Mouse (Mus musculus) right cerebral cortex, postnatal 14 days (tissue): ENCODE measurements around the gene Gpr162.
"Not testable (repeated sequence)": the region's sequence is repeated elsewhere in the genome, so short reads cannot be mapped to it uniquely, and the experiment has no call there.

Experiments
- DNase-seq: peaks from one replicate; pipeline ENCODE4 v3.0.0; 2022

Gene Gpr162

GRCm38 (mm10) chr6:124863658-124864298 lies at the start of gene Gpr162:
Gpr162 (minus strand) TSS chr6:124863983.
- DNase-seq: peak; percentile 76

DNA sequence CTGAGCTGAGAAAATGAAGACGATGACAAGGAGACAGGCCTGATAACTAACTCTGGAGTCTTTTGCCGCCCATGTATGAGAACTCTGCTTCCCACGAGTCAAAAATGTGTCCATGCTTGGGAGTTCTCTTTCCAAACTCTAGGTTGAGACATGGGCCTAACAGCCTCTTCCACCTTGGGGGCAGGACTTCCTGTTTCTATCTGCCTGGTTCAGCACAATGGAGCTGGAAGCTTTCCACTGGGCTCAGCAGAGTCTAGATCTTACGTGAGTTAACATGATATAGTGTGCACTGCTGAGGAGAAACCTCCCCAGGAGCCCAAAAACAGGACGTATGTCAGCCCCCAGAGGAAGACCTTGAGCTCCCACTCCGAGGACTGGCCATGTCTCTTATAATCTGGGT lies 49.4 kb upstream of the Gpr162 start:
- DNase-seq: no peak

DNA sequence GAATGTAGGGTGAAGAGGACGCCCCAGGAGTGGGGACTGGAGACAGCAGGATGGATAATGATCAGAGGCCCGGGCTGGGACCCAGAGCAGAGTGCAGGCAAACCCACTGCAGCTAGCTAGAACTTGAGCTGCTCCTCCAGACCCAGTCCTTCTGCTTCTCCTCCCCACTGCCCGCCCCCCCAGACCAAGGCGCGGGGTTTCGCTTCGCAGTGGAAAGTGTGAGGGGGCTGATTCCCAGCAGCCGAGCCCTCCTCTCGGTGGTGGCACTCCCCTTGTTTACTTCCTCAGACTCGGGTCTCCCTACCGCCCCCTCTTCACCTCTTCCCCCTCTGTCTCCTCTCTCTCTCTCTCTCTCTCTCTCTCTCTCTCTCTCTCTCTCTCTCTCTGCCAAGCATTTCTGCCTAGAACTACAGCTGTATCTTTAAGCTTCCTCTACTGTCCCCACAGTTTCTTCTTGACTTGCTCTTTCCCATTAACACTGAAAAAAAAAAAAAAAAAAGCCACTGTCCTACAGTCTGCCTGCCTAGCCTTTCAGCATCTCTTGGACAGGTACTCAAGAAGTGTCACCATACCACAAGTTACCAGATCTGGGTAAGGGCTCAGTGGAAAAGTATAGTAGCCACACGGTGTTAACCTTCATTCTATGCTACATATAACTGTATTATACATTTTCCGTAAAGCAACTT lies 47.9 kb upstream of the Gpr162 start, which contains the start of gene Lag3:
Gene Lag3 (minus strand): TSS at position 173 of the 686 bp plus-strand sequence.
- no peak for DNase-seq

GRCm38 (mm10) chr6:124910032-124910431 lies 46.2 kb upstream of the Gpr162 start:
- DNase-seq: peak; percentile 29

DNA sequence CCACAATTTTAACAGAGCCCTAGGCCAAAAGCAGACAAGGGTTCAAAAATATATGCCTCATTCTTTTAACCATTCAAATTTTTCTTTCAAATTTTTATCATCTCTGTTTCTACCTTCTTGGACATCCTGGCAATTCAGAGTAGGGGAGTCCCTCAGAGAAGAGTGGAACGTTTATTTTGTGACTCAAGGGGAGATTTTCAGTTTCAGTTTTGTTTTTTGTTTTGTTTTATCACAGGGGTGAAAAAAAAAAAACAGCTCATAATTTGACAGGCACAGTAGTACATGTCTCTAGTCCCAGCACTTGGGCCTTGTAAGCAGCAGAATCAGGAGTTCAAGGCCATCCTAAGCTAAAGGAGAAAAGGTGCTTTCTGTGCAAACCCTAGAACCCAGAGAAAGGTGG lies 44.0 kb upstream of the Gpr162 start:
- DNase-seq: no peak

- DNase-seq: no peak
These were observed 41.4 kb upstream of the Gpr162 start for GRCm38 (mm10) chr6:124904991-124905860.

DNA sequence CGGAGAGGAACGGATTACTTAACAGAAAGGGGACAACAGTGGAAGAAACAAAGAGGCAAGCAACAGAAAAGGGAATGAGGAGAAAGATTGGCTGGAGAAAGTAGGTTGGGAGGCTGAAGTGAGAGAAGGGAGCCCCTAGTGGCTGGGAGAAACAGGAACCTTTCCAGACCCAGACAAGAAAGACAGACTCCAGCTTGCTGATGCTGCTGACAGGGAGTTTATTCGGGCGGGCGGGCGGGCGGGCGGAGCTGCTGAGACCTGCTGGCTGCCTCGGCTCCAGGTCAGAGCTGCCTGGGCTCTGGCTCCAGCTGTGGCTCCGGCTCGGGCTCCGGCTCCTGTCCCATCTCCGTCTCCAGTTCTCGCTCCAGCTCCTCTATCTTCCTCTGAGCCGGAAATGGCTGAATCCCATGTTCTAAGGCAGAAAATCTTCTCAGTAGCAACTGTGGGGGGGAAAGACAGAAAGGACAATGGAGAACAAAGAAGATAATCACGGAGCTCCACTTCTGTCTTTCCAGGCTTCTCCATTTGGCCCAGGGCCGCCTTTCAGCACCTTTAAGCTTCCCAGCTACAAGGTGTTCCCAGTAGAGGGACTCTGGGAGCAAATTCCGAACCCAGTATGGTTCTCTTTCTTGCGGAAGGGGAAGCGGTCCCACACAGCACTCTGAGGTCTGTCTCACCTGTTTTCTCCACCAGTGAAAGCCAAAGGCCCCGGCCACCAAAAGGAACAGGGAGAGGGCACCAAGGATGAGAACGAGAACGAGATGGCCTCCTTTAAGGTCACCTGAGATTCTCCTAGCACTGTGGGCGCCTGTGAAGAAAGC lies 40.6 kb upstream of the Gpr162 start:
- peak; percentile 51 for DNase-seq

GRCm38 (mm10) chr6:124903580-124904151 lies 39.9 kb upstream of the Gpr162 start:
- peak; percentile 86 for DNase-seq

- DNase-seq: no peak
These were observed 38.1 kb upstream of the Gpr162 start for GRCm38 (mm10) chr6:124901851-124902250.

DNA sequence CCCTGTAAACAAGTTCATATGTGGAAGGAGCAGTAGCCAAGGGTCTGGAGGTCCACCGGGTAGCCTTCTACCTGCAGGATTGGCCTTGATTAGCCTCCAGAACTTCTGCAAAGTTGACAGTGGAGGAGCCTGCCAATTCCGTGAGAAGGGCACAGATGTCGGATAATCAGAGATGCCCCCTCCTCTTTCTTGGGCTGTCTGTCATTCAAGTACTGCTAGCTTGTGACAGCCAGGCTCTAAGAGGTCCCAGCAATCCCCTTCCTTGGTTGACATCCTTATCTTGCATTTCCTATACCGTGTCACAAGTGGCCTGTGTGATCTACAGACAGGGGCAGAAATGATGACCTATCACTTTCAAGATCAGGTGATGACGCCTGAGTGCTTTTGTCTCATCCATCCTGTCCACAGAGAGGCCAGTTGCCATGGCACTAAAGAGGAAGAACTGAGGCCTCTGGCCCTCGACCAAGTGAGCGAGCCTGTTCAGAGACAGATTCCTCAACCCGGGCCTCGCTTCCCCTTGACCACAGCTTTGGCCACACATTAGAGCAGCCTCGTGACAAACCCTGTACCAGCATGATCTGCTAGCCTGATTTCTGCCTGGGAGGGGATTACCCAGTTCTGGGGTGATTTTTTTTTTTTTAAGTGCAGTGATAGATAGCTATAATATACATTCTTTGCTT lies 37.2 kb upstream of the Gpr162 start:
- peak; percentile 51 for DNase-seq

- no peak for DNase-seq
These were observed 36.4 kb upstream of the Gpr162 start for GRCm38 (mm10) chr6:124900056-124900800.

DNA sequence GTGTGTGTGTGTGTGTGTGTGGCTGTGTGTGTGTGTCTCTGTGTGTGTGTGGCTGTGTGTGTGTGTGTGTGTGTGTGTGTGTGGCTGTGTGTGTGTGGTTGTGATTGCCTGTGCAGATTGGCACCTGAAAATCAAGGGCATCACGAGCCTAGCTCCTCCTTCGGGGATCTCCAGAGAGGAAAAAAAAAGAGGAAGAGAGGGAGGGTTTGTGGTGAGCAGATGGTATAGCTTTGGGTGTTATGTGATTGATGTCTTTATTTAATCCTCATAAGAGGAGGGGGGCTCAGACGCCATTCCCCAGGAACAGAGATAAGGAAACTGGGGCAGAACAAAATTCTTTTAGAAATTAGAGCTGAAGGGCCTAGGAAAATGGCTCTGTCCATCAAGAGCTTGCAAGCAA lies 34.6 kb upstream of the Gpr162 start:
- no peak for DNase-seq

- not testable (repeated sequence) for DNase-seq
These were observed 30.3 kb upstream of the Gpr162 start for GRCm38 (mm10) chr6:124894113-124894512.

DNA sequence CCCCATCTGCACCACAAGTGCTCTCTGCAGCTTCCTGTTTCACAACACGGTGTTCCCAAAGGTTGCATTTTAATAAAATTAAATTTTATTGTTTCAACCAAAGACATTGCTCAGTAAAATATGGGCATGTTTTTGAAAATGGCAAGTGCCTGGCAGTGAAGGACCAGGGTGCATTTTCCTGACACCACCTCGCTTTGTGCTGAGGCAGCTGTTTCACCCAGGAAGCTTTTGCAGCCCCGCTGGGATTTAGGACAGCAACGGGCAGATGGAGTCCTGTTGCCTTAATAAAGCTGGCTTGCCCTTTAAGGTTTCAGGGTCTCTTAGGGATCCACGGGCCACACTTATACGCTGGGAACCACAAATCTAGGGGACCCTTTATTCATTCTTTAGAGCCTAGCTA lies 27.2 kb upstream of the Gpr162 start:
- DNase-seq: no peak

GRCm38 (mm10) chr6:124888555-124889125 lies 24.9 kb upstream of the Gpr162 start:
- no peak for DNase-seq

DNA sequence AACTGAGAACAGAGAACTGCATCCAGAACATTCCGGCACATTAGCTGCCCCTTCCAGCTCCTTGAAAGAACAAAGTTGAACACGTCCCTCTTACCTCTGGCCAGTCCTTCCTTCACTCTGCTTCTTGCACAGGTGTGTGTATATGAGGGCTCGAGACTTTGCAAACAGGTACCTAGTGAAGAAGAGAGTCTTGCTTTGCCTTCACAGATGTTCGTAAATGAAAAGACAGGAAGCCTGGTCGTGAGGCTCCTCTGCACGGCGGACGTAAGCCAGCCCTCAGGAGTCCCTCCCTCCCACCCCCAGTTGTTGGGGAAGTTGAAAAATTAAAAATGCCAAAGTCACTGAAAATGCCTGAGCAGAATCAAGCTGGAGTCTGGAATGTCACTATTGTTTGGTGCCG lies 24.2 kb upstream of the Gpr162 start, which contains the start of gene Cd4:
Gene Cd4 (minus strand): TSS at position 236 of the 400 bp plus-strand sequence.
- DNase-seq: no peak

DNA sequence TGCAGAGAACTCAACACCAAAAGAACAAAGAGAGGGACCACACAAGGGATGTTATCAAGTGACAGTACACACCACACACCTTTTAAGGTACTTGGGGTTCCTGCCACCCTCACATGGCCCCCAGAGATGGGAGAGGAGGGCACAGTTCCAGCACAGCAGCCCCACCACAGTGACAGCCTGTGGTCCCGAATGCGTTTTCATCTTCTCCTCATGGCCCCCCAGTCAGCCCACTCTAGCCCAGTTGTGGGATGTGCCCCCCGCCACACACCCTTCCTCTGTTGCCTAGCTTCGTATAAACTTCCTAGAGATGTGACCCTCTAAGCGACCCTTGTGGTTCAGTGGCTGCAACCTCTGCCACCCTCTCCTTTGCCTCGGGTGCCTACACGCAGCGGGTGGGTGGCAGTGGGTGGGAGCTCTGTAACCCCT lies 22.2 kb upstream of the Gpr162 start:
- no peak for DNase-seq

DNA sequence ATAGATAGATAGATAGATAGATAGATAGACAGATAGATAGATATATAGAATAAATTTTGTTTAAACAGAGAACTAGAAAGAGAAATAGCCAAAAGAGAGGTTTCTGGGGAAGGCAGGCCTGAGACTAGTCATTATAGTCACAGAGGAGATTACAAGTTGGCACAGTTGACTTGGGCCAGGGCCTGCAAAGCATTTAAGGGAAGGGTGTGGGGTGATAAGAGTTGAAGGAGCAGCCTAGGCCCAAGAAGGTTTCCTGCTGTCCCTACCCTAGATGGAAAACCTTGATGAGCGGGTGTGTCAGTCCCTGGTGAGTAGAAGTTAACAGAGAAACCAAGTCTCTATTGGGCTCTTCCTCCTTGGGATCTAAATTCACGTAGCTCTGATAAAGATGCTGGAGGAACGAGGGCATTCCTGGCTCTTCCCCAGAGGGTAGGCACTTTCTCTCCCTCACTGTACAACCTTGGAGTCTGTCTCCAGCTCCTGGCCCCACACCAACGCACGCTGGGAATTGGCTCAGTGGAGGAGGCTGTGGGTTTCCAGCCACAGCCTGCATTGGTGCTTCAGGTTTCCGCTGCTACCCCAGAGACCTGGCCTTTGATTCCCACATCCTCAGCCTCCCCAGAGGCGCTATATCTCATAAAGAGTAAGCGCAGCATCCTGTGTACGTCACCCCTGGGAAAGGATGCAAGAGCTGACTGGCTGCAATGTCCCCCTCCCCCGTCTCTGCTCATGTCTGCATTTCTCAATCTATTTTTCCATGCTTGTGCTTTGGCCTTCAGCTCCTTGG lies 21.1 kb upstream of the Gpr162 start:
- no peak for DNase-seq

- DNase-seq: no peak
These were observed 19.6 kb upstream of the Gpr162 start for GRCm38 (mm10) chr6:124883351-124883750.

- no peak for DNase-seq
These were observed 18.0 kb upstream of the Gpr162 start for GRCm38 (mm10) chr6:124881821-124882220.
